Mouse (Mus musculus): ENCODE measurements around the gene Tmem141. TPM values are rescaled to one million over a fixed set of nuclear protein-coding genes. Genes with fewer than 3 reads are reported as not detected.

Tmem141 gene
- polyA plus RNA-seq, 1 experiment from 2014 or later, result 10.5 TPM

DNA sequence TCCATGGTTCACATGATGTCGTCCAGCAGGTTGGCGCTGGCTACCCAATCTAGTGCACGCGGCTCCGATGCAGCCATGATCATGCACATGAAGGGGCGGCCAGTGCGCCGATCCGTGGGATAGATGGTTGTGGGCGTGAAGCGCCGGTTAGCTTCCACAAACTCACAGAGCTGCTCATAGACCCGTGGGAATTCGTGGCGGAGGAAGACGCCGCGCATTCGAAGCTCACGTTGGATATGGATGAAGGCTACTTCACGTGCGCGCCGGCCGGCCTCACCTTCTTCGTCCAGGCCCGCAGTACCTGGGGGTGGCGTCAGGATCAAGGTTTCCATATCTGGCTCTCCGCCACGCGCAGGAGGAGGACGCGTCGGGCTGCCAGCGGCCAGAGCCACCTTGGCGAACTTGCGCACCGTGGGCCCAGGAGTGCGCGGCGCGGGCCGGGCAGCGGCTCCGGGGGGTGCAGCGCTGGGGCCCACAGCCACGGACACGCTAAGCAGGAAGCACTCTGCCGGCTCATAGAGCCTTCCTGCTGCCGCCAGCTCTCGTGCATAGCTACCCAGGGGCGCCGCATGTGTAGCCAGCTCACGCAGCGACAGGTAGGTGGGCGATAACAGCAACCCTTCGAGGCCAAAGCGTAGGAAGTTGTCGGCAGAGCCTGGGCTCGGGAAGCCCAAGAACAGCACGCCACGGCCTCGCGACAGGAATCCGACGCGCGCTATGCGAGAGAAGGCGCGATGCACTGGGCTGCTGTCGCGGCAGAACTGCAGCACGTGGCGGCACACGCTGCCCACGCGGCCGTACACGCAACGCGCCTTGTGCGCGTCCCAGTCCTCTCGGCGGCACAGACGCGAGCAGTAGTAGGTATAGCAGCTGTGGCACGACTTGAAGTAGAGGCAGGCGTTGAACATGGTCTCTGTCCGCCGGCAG, 44.6 kb downstream of the Tmem141 start:
- H3K27ac ChIP-seq (ENCODE audit: low read length), result no peak overlapping the region
- H3K27me3 ChIP-seq (ENCODE audit: control insufficient read depth, insufficient read depth, low read depth, low read length), result peaks cover 59% of the 10 kb centered on the region
- H3K36me3 ChIP-seq (ENCODE audit: control insufficient read depth, insufficient read depth), result no peaks in the 10 kb centered on the region
- H3K4me1 ChIP-seq (ENCODE audit: control insufficient read depth, low read depth, low read length), result peaks cover 57% of the 10 kb centered on the region
- no peaks in the 10 kb centered on the region for H3K9me3 ChIP-seq (replicated peaks; ENCODE audit: control insufficient read depth, low read length)
- no peak overlapping the region for H3K9ac ChIP-seq (ENCODE audit: low read depth, low read length)
- peak overlapping the region; percentile 19; the same call in 1 of the 2 replicates for H3K4me3 ChIP-seq (ENCODE audit: low read depth, low read length)
- no peak for ATAC-seq (ENCODE audit: low read depth)
- H3K4me2 ChIP-seq (ENCODE audit: low read depth, low read length), result 0 out of 2 replicates have a peak overlapping the region, but pooled peaks have one; percentile 30
- WGBS (ENCODE audit: insufficient replicate concordance), result 18% methylated on average over 92 of the region's 92 CpGs

DNA sequence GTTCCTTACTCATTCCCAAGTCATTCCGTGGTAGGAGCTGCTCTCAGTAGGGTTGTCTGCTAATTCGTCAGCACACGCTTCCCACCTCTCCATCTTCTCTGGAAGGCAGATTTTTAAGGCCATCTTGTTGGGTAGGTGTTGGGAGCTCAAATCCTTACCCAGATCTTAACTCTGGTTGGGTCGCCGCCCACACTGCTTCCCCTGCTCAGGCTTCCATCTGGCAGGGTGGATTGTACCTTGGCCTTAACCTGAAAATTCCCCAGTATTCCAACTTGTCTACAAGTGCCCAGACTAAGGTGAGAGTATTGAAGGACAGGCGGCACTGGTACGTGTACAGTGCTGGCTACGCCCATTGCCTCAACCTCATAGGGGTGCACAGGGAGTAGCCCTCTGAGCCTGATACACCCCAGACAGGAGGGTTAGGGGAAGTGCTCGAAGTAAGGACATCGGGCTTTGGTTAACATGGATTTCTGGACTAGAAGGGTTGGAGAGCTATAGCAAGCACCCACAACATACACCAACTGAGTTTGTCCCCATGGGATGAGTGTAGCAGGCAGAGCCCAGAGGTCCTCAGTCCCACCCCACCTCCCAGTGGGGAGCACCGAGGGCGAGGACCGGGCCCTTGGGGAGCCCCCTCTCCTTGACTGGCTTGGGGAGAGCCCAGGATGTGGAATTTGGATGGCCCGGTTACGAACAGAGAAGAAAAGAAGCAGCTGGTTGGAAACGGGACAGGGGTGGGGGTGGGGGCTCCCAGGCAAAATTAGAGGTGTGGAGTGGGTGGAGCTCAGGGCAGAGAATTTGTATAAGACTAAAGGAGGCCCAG, 45.6 kb downstream of the Tmem141 start:
- no peak overlapping the region for H3K27ac ChIP-seq (ENCODE audit: low read length)
- H3K4me1 ChIP-seq (ENCODE audit: control insufficient read depth, low read depth, low read length), result peaks cover 49% of the 10 kb centered on the region
- H3K9ac ChIP-seq (ENCODE audit: low read depth, low read length), result no peak overlapping the region
- no peak overlapping the region for H3K4me3 ChIP-seq (ENCODE audit: low read depth, low read length)
- WGBS (ENCODE audit: insufficient replicate concordance), result 72% methylated on average over 16 of the region's 16 CpGs
- H3K9me3 ChIP-seq (replicated peaks; ENCODE audit: control insufficient read depth, low read length), result no peaks in the 10 kb centered on the region
- ATAC-seq (ENCODE audit: low read depth), result no peak
- H3K36me3 ChIP-seq (ENCODE audit: control insufficient read depth, insufficient read depth), result no peaks in the 10 kb centered on the region
- peaks cover 57% of the 10 kb centered on the region for H3K27me3 ChIP-seq (ENCODE audit: control insufficient read depth, insufficient read depth, low read depth, low read length)
- H3K4me2 ChIP-seq (ENCODE audit: low read depth, low read length), result peak overlapping the region; percentile 88; the same call in 1 of the 2 replicates

DNA sequence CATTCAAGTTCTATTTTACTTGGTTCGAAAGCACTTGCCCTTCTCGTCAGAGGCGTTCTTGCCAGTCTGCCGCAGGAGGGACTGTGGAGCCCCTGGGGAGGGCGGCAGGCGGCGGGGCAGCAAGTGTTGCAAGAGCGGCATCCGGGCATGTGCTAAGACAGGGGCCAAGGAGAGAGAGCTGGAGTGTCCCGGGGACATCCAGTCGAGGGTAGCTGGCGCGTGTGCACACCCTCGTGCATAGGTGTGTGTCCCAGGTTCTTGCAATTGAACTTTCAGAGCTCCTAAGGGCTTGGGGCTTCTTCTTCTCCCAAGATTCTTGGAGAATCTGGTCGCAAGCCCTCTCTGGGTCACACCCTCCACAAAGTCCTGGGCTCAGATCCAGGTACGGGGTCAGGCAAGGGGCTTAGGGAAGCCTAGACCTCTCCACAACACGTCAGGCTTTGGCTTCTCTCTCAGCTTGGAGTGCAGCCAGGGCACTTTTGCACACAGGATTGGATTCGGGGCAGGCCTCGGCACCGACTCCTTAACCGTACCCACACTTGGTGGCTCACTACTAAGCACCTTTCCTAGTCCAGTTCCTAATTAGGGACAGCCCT, 46.3 kb downstream of the Tmem141 start:
- Histone ChIP-seq H3K4me3 (ENCODE audit: low read depth, low read length) (peak overlapping the region; percentile 72), H3K9ac (ENCODE audit: low read depth, low read length) (peak overlapping the region; percentile 62), H3K27ac (ENCODE audit: low read length) (0 out of 2 replicates have a peak overlapping the region, but pooled peaks have one; percentile 9), H3K4me1 (ENCODE audit: control insufficient read depth, low read depth, low read length) (peaks cover 42% of the 10 kb centered on the region), H3K9me3 (replicated peaks; ENCODE audit: control insufficient read depth, low read length) (no peaks in the 10 kb centered on the region), H3K4me2 (ENCODE audit: low read depth, low read length) (peak overlapping the region; percentile 88), H3K27me3 (ENCODE audit: control insufficient read depth, insufficient read depth, low read depth, low read length) (peaks cover 50% of the 10 kb centered on the region), H3K36me3 (ENCODE audit: control insufficient read depth, insufficient read depth) (no peaks in the 10 kb centered on the region)
- no peak for ATAC-seq (ENCODE audit: low read depth)
- 18% methylated on average over 21 of the region's 21 CpGs for WGBS (ENCODE audit: insufficient replicate concordance)

DNA sequence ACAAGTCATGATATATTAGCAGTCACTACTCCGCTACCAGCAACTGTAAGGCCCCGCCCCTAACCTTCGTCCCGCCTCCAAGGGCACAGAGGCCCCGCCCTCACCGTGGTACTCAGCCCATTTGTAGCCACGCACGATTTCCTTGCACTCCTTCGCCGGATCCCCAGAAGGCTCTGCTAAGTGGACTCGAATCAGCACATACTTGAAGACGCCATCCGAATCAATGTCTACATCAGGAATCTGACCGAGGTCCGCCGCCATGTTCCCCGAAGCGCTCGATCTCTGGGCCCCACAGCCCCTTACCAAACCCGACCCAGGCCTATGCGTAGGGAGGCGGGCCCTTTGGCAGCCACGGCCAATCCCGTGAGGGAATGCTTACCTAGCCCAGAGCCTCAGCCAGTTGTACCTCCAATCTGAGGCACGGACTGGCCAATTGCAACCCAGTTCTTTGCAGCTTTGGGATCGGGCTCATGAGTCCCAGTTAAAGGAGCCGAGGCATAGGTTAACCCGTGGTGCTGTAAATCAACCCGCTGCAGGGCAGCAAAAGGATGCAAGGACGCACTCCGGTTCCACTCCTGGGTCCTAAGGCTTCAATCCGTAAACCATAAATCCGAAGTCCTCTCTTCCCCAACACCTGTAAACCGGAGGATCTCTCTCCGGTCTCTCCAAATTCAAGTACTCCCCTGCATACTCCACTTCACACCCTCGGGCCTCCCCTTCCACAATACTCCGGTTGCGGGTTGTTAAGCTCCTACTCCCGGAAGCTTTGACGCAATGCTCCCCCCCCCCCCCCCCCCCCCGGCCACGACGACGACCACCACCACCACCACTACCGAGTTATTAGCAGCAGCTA, 47.0 kb downstream of the Tmem141 start, which contains the start of the genes Mamdc4 and Phpt1:
TSS of gene Mamdc4 (minus strand) at position 267 of the 853 bp plus-strand sequence.
TSS of gene Phpt1 (minus strand) at position 646 of the 853 bp plus-strand sequence.
- H3K9me3 ChIP-seq (replicated peaks; ENCODE audit: control insufficient read depth, low read length), result no peaks in the 10 kb centered on the region
- ATAC-seq (ENCODE audit: low read depth), result peak; percentile 95
- H3K9ac ChIP-seq (ENCODE audit: low read depth, low read length), result peak within 1 kb of the TSS; percentile 65
- H3K27ac ChIP-seq (ENCODE audit: low read length), result peak within 1 kb of the TSS; percentile 81
- peaks cover 43% of the 10 kb centered on the region for H3K27me3 ChIP-seq (ENCODE audit: control insufficient read depth, insufficient read depth, low read depth, low read length)
- under 1% methylated on average over 42 of the region's 45 CpGs for WGBS (ENCODE audit: insufficient replicate concordance)
- peak within 1 kb of the TSS; percentile 72 for H3K4me3 ChIP-seq (ENCODE audit: low read depth, low read length)
- H3K4me2 ChIP-seq (ENCODE audit: low read depth, low read length), result peak within 1 kb of the TSS; percentile 88
- H3K4me1 ChIP-seq (ENCODE audit: control insufficient read depth, low read depth, low read length), result peaks cover 37% of the 10 kb centered on the region
- H3K36me3 ChIP-seq (ENCODE audit: control insufficient read depth, insufficient read depth), result no peaks in the 10 kb centered on the region

DNA sequence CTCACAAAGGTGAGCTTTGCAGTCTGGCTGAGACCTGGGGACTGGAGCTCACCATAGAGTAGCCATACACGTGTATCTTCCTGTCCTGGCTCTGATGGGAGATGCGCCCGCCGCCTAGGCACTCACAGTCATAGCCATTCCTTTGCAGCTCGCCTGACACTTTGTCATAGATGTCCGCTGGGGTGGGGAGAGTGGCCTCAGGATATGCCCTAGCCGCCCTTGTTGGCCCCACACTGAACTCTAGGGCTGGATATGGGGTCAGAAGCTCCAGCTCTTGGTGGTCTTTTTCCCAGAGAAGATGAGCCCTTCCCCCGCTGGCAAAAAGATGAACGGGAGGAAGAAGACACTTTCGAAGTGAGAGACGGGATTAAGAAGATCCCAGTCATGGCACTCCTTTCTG, 47.7 kb downstream of the Tmem141 start:
- peak overlapping the region; percentile 88 for H3K4me2 ChIP-seq (ENCODE audit: low read depth, low read length)
- no peak for ATAC-seq (ENCODE audit: low read depth)
- peak overlapping the region; percentile 72 for H3K4me3 ChIP-seq (ENCODE audit: low read depth, low read length)
- 15% methylated on average over 11 of the region's 11 CpGs for WGBS (ENCODE audit: insufficient replicate concordance)
- H3K9me3 ChIP-seq (replicated peaks; ENCODE audit: control insufficient read depth, low read length), result no peaks in the 10 kb centered on the region
- H3K27ac ChIP-seq (ENCODE audit: low read length), result peak overlapping the region; percentile 23; the same call in 1 of the 2 replicates
- peaks cover 36% of the 10 kb centered on the region for H3K27me3 ChIP-seq (ENCODE audit: control insufficient read depth, insufficient read depth, low read depth, low read length)
- H3K36me3 ChIP-seq (ENCODE audit: control insufficient read depth, insufficient read depth), result no peaks in the 10 kb centered on the region
- peaks cover 31% of the 10 kb centered on the region for H3K4me1 ChIP-seq (ENCODE audit: control insufficient read depth, low read depth, low read length)
- peak overlapping the region; percentile 65 for H3K9ac ChIP-seq (ENCODE audit: low read depth, low read length)

DNA sequence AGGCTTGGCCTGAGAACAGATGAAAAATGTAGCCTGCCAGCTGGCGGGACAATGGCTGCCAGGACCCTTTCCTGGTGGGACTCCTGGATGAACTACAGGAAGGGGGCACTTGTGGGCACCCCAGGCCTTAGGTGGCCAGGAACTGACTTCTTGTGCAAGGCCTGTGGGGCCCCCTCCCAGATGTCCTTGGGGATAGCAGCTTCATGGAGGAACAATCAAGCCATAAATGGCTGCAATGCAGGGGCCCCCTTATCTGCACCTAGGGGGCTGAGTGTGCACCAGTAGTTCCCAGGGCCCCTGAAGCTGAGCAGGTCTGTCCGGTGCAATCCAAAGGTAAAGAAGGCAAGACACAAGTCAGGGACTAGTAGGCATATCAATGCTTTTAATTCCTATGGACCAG, 48.7 kb downstream of the Tmem141 start:
- H3K4me1 ChIP-seq (ENCODE audit: control insufficient read depth, low read depth, low read length), result peaks cover 29% of the 10 kb centered on the region
- no peak overlapping the region for H3K4me2 ChIP-seq (ENCODE audit: low read depth, low read length)
- H3K4me3 ChIP-seq (ENCODE audit: low read depth, low read length), result no peak overlapping the region
- WGBS (ENCODE audit: insufficient replicate concordance), result 52% methylated on average over 2 of the region's 2 CpGs
- H3K9ac ChIP-seq (ENCODE audit: low read depth, low read length), result no peak overlapping the region
- peaks cover 26% of the 10 kb centered on the region for H3K27me3 ChIP-seq (ENCODE audit: control insufficient read depth, insufficient read depth, low read depth, low read length)
- ATAC-seq (ENCODE audit: low read depth), result no peak
- H3K36me3 ChIP-seq (ENCODE audit: control insufficient read depth, insufficient read depth), result no peaks in the 10 kb centered on the region
- H3K9me3 ChIP-seq (replicated peaks; ENCODE audit: control insufficient read depth, low read length), result no peaks in the 10 kb centered on the region
- no peak overlapping the region for H3K27ac ChIP-seq (ENCODE audit: low read length)

DNA sequence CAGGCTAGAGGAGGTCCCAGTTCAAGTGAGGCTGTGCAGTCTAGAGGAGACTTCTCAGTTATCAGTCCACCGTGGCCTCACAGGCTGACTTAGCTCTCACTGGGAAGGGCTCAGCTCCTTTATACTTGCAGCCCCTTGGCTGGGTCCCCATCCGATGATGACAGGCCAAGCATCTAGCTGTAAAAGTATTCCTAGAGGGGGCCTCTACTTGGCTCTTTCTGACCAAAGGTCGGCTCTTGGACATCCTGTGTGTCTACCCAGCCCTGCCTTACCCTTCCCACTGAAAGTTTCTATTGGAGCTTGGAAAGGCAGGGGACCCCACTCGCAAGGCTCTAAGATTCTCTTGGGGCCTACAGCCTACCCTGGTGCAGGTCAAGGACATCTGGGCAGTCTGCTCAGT, 50.6 kb downstream of the Tmem141 start:
- Histone ChIP-seq H3K4me1 (ENCODE audit: control insufficient read depth, low read depth, low read length) (peaks cover 23% of the 10 kb centered on the region), H3K27ac (ENCODE audit: low read length) (no peak overlapping the region), H3K4me3 (ENCODE audit: low read depth, low read length) (no peak overlapping the region), H3K27me3 (ENCODE audit: control insufficient read depth, insufficient read depth, low read depth, low read length) (peaks cover 7% of the 10 kb centered on the region), H3K9me3 (replicated peaks; ENCODE audit: control insufficient read depth, low read length) (no peaks in the 10 kb centered on the region), H3K36me3 (ENCODE audit: control insufficient read depth, insufficient read depth) (no peaks in the 10 kb centered on the region), H3K9ac (ENCODE audit: low read depth, low read length) (no peak overlapping the region), H3K4me2 (ENCODE audit: low read depth, low read length) (no peak overlapping the region)
- ATAC-seq (ENCODE audit: low read depth), result no peak
- 60% methylated on average over 4 of the region's 4 CpGs for WGBS (ENCODE audit: insufficient replicate concordance)

All from liver, embryonic 16.5 days (tissue).